Mouse (Mus musculus) A20 (cell line): ENCODE data around the gene Ankdd1a.

Experiments
- DNase-seq: peaks from one replicate; pipeline ENCODE4 v3.0.0-alpha.2; 2011; ENCODE audit warnings: low read depth, low spot score

The Ankdd1a gene

DNA sequence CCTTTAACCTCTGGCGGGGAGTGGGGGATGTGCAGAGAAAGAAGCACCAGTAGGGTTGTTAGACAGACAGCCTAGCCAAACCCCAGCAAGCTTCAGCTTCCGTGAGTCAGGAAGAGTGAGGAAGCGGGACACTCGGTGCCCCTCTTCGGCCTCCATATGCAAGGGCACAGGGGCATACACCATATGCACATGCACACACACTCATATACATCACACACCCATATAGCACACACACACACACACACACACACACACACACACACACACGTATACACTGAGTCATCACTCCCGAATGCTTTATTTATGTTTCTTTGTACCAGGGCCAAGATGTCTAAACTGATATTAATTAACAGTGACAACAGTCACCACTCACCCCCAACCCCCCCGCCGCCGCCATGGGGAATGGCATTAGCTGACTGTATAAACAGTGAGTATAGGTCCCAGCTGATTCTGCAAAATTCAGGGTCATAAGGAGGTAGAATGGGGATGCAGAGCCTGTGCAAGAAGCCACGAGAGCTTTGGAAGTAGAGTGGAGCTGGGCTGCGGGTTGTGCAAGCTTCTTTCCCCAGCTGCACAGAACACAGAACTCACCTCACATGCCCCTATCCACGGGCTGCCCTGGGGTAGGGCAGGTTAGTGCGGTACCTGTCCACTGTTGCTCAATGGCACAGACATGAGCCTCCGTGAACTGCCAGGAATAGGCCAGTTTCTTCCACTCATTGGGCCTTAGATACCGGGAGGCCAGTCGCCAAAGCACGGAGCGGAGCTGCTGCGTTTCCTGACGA lies 17.1 kb downstream of the Ankdd1a start:
- DNase-seq: no peak

DNA sequence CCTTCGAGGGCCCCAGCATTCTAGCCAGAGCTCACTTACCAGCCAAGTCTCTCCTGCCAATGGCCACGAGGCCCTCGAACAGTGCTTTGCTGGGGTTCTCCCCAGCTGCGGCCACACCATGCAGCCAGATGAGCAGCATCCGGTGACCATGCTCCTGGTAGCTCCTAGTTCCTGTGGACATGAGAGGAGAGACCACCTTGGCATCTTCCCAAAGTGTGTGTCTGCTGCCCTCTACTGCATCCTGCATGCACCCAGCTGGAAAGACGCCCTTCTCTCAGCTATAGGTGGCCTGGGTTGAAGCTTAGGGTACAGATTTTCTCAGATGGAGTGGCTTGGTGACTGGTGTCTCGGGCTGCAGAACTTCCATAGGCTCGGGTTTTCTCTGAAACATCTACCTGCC lies 17.8 kb downstream of the Ankdd1a start:
- peak; percentile 23 for DNase-seq

DNA sequence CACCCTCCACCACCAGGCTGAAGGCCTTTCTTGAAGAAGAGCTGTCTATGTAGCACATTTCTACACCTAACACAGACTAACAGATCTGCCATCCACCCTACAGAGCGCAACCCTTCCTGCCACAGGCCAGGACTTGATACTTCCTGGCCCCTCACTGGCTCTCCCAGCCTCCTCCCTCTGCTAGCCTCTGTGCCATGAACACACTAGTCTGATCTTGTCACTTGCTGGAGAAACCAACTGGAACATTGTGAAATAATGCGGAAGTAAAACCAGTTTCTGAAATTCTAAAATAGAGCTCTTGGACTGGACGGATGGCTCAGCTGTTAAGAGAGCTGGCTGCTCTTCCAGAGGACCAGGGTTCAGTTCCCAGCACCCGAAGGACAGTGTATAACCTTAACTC lies 27.1 kb downstream of the Ankdd1a start:
- DNase-seq: peak; percentile 40

DNA sequence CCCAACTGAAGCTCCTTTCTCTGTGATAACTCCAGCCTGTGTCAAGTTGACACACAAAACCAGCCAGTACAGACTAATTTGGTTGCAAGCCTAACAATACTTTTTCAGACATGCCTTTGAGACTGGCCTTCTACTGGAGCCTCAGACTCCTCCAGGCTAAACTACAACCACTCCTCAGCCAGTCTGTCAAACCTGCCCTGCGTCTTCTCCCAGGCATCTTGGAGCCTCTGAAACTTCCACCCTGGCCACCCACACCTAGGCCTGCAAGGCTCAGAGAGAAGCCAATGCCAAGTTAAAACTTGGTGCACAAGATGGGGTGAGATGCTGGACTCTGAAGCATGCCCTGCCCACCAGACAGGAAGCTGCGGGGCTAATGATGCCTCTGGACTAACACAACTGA lies 27.6 kb downstream of the Ankdd1a start:
- DNase-seq: no peak

DNA sequence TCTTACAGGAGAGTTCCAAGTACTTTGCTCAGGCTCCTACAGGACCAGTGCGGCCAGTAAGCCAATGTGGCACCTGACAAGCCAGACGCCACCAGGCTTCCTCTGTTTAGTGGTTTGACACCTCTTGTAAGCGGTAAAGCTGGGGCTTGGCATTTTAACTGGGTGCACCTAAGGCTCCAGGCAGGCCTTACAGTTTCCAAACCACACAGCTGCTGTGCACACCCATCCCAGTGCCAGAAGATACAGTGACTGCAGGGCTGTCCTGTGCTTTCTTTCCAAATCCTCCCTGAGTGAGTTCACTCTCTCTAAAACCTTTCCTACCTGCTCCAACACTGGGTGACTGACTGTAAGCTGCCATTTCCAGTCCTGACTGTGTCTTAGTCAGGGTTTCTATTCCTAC lies 28.5 kb downstream of the Ankdd1a start:
- no peak for DNase-seq

DNA sequence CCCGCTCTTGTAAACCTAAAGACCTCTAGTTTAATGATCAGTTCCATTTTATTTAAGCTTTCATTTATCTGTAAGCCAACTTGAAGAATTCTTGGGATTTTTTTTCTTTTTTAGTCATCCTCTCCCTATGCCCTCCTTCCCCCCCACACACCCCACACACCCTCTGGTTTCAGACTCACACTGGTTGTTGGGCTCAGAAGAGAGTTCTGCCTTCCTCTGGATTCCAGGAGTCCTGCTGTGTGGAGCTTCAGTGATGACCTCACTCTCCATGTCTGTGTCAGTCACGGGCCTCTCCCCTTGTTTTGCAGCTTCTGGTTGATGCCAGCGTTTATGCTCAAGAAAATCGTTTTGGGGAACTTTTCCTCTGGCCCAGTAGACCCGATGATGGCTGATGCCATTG lies 39.9 kb downstream of the Ankdd1a start:
- DNase-seq: no peak

DNA sequence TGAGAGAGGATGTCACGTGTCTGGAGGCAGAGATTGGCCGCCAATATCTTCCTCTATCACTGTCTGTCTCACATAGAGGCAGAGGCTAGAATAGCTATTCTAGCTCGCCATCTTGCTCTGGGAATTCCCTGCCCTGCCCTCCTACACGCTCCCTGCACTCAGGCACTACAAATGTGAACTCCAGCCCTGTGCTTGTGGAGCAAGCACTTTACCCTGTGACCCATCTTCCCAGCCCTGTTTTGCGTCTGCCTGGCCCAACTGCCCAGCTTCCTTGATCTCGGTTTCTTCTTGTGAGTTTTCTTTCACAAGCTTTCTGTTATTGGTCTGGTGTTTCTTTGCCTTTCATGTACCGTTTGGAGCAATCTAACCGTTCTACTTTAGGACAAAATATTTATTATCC lies 40.8 kb downstream of the Ankdd1a start:
- no peak for DNase-seq

DNA sequence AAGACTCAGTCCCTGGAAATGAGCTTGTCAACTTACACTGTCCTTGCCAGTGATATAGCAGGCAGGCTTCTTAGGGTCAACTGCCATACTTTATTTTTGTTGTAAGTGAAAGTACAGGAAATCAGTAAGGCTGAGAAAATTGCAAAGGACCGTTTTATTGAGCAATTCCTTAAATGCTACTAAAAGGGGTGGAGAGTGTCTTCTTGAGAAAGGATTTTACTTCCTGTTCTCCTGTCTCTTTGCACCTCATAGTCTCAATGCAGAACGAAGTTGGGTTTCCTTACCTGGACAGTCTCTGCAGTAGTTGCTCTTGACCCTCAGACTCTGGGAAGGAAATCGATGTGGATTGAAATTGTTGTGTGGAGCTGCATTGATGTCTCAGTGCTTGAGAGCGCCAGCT lies 47.2 kb downstream of the Ankdd1a start:
- no peak for DNase-seq

DNA sequence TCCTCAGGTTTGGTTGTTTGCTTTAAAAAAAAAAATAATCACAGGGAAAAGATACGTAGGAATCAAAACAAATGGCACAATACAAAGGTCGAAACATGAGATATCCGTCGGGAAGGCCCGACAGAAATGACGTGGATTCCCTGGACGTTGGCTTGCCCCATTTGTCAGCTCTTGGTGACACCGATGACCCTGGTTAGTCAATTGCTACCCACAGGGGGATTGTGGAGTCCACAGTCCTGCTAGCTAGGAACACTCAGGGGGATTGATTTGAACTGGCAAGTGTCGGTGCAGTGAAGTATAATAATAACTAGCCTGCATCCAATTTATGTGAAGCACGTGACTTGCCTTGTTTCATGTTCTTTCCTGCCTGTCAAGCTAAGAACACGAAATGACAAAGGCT lies 52.3 kb downstream of the Ankdd1a start:
- DNase-seq: no peak

DNA sequence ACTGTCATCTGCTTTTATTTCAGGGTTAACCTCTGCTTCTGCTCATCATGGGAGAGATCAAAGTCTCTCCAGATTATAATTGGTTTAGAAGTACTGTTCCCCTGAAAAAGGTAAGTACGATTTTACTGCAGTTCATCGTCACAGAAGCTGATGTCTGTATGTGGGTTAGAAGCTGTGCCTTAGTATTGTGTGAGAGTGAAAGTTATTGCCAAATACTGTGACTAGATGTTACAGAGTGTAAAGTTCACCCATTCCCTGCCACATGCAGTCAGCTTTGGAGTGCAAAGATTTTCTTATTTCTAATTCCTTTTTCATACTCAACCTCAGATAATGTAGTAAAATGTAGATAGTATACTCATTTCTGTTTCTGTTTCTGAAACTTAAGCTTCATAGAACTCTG lies 54.8 kb downstream of the Ankdd1a start:
- no peak for DNase-seq

DNA sequence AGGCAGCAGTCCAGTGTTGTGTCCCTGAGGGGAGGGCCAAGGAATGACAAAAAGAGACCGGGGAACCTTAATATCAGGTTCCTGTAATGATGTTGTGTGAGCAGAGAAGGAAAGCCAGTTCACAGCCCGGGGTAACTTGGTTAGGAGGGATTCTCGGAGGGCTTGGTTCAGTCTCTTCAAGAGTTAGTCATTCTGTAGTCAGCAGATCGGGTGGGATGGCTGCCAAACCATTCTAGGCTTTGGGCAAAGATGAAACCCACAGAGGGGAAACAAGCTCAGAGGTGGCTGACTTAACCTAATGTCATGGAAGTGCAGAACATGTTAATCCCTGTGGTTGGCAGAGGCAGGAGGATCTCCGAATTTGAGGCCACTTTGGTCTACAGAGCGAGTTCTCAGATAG lies 55.8 kb downstream of the Ankdd1a start:
- no peak for DNase-seq

DNA sequence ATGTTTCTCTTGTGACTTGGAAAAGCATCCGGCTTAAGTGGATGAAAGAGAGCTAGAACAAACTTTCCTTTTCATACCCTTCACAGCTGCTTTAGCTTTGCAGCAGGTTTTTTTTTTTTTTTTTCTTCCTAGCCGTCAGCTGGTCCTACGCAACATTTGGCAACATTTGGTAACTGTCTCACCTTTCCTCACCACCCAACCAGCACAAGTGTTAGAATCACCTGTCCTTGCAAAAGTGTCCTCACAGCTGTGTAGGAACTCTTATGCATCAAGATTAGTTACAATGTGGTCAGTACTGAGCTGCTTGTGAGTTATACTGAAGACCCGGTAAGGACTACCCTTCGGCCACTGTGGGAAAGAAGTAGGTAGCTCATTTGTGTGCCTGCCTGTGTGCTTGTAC lies 57.4 kb downstream of the Ankdd1a start:
- no peak for DNase-seq

DNA sequence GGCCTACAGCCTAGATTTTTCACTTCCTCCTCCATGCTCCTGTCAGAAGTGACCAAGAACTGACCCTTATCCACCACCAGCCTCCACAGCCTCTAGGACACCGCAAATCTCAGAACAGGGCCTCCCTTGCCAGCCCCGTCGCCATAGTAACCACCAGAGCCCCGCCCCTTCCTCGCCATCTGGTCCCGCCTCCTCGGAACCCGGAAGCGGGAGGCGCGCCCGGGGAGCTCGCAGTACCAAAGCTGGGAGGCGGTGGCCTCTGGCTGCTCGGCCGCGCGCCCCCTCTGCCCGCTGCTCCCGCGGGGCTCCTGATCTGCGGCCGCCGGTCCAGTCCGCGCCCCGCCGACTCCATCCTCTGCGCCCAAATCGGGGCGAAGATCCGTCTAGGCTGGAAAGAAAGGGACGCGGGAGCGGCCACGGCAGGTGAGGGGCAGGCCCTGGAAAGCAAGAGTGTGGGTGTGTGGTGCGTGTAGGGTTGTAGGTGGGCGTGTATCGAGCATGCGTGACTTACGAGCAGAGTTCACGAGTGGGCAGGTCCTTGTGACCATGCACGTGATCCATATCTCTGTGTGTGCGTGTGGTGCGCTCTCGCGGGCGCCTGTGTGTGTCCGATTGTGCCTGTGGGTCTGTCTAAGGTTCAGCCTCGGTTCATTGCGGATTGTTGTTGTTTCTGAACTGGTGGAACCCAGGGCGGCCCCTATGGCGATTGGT lies 59.1 kb downstream of the Ankdd1a start, which contains the start of gene Spg21:
TSS of gene Spg21 (plus strand) at position 216 of the 711 bp plus-strand sequence.
- peak; percentile 95 for DNase-seq

DNA sequence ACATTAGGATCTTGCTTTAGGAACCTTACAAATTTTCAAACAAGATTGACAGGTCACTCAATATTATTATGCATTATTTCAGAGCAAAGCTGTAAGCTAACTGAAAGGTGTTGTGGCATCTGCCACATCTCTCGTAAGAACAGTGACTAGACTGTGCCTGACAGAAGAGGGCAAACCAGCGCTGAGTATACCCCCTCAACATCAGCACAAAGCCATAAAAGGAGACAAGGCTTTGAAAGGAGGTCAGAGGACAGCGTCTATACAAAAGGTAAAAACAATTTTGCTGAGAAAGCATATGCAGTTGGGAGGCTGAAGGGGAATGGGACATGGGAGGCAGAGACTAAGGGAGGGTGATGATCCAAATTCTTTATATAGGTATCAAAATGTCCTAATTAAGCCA lies 59.8 kb downstream of the Ankdd1a start:
- no peak for DNase-seq

DNA sequence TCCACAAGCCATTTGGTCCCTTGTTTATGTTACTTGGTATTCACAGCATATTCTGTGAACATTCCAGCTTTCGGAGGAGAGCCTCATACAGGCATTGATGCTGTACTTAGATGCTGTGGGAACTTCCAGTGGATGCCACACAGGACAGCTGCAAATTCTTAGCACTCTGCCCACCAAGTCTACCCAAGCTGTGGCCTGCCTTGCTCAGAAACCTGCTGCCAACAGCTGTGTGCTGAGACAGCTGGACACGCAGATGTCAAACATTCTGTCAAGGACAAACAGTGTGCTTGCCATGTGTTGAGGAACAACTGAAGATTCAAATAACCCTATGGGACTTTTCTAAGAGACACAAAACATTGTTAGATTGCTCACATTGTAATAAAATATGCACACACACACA lies 61.0 kb downstream of the Ankdd1a start:
- no peak for DNase-seq

DNA sequence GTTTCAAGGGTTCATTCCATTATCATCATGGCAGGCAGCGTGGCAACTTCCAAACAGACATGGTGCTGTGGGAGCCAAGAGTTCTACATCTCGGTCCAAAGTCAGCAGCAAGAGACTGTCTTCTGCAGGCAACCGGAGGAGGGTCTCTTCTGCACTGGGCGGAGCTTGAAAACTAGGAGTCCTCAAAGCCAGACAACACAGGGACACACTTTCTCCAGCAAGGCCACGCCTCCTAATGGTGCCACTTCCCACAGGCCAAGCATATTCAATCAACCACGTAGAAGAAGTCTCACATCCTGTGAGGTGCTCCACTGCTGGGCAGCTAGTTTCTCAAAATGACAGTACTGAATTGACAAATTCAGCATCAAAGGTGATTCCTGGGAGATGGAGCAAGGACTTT lies 72.0 kb downstream of the Ankdd1a start:
- DNase-seq: no peak

DNA sequence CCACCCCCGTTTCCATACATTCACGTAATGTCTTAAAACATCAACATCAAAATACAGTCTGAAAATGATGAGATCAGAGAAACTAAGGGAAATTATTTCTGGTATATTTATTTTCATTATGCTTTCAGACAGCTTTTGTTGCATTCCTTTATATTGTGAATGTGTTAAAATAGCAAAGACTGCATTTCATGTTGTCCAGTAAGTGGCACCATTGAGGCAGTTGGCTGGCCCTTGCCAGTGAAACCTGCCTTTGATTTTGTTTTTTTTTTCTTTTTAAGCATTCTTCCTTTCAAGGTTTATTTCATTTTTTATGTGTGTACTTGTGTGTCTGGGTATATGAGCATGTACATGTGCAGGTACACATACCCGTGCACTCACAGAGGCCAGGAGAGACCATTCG lies 75.3 kb downstream of the Ankdd1a start:
- no peak for DNase-seq
